Mouse (Mus musculus) kidney, postnatal 14 days (tissue): ENCODE results near the gene Crocc2.

Experiments
- DNase-seq: peaks from one replicate; pipeline ENCODE4 v3.0.0; 2022; ENCODE audit warnings: mixed read lengths

The Crocc2 gene

DNA sequence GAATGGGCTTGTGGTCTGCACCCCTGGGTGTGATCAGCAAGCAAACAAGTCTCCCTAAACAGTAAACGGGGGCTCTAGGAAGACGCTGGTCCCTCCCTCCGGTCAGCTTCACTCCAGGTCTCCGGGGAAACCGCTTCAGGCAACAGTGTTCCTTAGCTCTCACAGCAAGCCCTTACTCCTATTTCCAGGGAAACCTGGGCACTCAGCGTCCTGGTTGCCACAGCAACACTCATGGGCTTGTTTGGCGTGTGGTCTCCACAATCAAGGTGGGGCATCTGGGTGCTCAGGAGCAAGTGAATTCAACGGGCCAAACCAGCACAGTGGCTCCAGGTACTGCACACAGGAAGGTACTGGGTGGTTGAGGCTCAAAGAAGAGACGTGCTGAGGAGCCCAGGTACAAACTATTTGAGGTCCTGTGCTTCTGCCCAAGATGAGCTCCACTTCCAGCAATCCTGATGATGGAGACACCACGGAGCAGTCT is at the start of gene Crocc2:
Gene Crocc2, plus strand, starts transcription at position 431 of the 481 bp plus-strand sequence.
- DNase-seq: no peak

DNA sequence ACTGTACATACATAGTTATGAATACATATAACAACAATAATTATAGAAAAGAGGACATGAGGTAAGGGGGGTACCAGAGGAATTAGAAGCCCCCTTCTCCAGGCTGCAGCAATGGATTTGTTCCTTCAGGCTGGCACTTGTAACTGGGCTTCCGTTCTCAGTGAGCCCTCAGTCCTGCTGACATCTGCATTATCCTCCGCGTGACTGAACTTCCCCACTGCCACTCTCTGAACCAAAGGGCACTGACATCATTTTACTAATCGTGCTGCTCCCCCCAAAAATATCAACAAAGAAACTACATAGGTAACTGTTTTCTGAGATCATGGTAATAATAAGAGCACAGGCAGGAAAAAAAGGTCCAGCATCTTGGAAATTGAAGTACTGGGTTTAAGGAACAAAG is 49.7 kb upstream of the Crocc2 start:
- DNase-seq: no peak

DNA sequence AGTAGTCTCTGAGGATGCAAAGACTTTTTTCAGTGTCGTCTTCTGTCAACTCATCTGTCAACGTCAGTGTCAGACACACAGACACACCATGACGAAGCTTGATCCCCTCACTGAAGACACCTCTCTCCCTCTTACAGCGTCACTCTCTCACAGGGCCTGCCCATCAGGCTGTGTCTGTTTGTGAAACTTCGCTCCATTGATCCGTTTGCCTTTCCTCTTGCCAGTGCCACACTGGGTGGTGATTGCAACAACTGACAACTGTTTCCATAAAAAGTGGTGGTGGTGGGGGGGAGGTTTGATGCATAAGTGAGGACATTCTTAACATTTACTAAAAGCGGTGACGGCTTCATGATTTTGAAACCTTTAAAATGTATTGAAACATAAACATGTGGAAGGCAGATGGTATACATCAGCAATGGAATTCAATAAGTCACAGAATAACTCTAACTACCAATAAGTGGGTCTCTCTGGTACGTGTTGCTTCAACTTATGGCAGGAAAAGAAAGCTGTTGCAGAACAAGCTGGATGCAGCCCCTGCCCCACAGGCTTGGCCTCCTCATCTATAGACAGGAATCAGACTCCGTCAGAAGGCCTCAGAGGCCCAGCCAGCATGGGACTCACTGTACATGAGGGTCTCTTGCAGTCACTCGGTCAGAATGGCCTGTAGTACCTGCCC is 45.2 kb upstream of the Crocc2 start:
- DNase-seq: no peak

DNA sequence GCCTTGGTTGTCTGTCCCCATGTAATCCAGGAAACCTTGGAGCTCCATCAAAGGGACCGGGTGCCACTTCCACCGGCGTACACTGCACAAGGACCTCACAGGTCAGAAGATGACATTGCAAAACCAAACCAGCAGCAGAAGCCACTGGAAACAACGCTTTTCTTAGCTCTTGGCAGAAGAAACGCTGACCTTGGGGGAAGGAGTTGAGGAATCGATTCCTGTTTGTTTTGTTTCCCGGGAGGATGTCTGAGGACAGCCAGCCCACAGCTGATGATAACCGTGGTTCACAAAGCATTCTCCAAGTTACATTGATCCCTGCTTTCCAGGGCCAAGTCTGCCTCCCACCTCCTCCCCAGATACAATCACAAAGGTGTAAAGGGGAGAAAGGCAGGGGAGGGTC is 44.5 kb upstream of the Crocc2 start:
- no peak for DNase-seq

DNA sequence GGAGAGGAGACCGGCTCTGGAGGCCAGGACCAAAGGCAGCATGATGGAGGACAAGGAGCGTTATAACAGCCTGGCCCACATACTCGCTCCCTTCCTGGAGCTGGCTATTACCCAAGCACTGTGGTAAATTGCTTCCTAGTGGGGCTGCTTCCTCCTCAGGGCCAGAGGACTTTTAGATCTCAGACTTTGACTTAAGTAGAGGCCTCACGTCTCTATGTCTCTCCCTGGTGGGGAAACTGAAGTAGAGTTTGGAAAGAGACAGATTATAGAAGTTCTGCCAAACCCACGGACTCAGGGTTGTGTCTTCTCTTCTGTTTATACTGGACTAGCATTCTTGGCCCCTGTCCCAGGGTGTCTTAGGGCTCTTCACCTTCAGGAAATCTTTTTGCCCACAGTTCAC is 43.3 kb upstream of the Crocc2 start:
- DNase-seq: peak; percentile 17

DNA sequence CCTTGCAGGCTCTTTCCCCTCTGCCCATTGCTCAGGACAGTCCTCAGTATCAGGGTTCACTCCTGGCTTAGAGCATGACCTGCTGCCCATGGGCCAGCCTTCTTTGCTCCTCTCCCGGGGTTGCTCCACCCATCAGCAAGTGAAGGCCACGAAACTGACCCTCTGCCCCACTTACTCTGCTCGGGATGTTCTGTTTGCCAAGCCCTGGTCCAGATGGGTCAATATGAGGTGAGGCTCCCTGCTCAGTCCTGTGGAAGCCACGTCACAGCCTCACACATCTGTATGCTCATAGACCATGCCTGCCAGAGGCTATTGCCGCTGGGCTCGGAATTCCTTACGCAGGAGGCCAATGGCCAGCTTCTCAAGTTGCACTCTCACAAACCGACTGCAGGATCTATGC is 40.3 kb upstream of the Crocc2 start:
- no peak for DNase-seq

DNA sequence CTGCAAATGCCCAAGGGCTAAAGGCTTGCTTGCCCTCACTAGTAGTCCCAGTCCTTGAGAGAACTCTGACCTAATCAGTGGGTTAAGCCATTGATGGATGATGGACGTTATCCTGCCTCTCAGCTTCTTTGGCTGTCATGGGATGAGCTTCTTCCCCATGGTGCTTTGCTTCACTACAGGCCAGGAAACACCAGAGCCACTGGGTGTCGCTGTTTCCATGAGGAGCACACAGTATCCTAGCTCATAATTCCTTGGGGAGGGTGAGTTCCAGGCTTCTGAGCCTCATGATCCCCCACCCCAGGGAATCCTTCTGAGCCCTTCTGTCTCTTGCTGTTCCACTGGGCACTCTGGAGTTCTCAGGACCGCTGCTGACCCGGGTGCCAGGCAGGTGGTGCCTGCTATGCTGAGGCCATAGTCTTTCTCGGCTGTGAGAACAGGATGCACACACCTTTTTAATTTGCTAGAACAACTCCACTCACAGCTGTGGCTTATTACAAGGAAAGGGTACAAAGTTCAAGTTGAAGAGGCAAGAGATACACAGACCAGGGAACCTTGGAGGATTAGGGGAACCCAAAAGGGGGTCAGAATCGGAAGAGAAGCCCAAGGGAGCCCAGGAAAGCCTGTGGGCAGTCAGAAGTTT is 39.7 kb upstream of the Crocc2 start:
- DNase-seq: peak; percentile 63

DNA sequence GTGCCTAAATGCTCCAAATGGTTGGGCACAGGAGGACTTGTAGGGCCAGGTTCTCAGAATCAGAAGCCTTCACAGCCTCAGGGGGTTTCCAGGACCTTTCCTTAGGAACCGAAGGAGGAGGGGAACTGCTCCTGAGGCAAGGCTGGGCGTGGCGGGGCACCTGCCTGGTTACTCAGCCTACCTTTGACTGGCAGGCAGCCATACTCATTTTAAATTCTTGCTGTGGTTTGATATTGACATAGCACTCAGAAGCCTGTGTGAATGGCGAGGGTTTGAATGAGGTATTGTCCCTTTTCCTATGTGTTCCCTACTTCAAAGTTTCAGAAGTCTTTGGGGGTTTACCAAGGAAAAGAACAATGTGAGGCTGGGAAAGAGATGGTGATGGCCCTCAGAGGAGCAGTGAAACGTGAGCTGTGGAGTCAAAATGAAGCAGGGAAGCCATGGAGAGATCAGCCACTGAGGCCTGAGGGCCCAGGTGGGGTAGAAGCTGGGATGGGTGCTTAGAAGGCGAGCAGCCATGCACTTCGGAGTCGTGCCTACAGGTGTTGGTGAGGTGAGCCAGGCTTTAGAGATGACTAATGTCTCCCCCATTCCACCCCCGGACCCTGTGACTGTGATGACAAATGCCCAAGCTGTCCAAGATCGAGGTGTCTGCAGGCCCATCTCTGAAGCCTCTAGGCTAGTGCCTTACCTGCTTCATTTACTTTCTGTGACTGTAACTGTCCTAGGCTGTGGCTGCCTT is 38.1 kb upstream of the Crocc2 start:
- peak; percentile 30 for DNase-seq

DNA sequence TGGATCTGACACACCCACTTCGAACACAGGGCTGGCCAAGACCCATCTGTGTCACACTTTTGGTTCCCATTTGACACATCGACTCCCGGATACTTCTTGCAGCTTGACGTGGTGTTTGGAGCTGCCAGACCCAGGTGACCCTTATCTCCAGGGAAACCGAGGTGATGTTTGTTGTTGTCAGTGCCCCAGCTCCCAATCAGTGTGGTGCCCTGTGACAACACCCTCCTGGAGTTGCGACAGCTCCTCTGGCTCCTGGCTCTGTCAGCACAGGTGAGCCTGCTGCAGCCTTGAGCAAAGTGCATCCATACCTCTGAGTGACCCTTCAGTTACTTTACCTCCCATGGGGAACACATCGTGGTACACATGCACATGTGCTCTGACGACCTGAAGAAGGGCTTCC is 35.8 kb upstream of the Crocc2 start:
- no peak for DNase-seq

DNA sequence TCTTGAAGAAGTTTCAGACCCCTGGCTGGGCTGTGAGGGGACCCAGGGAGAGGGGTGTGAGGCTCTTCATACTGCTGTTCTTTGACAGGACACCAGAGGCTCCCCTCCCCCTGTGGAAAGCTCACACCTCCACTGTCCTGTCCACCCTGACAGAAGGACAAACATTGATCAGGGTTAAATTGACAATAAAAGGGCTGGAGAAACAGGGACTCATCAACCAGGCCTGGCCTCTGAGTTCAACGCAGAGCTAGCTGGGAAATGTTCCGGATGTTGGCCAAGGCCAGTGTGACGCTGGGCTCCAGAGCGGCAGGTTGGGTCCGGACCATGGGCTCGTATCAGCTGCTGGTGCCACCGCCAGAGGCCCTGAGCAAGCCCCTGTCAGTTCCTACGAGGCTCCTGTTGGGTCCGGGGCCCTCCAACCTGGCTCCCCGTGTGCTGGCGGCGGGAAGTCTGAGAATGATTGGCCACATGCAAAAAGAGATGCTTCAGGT is 33.4 kb upstream of the Crocc2 start, which contains the start of gene Agxt:
Gene Agxt, plus strand, starts transcription at position 205 of the 491 bp plus-strand sequence.
- DNase-seq: no peak

DNA sequence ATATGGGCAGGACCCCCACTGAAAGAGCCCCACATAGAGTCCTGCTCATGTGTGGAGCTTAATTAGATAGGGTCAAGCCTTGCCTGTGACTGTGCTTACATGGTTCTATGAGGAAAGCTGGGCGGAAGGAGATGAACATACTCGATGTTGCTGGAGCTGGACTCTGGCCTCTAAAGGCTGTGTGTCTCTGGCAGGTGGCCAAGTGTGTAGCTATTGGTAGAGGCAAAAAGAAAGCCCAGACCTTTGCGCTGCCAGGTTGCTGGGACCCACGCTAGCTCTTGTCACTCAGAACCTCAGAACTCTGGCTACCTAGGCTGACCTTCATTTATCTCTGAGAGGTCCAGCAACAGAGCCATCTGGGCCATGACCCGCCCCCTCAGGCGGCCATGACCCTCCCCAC is 30.0 kb upstream of the Crocc2 start:
- DNase-seq: peak; percentile 82

DNA sequence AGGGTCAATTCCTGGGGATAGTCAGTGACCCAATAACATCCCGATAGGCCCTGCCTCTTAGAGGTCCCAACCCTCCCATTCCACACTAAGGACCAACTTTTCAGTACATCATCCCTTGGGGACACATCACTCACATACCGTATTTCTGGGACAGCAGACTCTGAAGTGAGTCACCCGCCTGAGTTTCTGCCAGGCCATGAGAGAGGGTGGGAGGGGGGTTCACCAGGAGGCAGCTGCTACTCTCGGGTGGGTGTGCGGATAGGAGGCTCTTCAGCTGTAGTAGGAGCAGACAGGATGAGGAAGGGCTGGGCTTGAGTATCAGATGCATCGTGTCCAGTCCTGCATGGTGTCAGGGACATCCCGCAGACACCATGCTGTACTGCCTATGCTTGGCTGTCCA is 28.8 kb upstream of the Crocc2 start:
- DNase-seq: no peak

DNA sequence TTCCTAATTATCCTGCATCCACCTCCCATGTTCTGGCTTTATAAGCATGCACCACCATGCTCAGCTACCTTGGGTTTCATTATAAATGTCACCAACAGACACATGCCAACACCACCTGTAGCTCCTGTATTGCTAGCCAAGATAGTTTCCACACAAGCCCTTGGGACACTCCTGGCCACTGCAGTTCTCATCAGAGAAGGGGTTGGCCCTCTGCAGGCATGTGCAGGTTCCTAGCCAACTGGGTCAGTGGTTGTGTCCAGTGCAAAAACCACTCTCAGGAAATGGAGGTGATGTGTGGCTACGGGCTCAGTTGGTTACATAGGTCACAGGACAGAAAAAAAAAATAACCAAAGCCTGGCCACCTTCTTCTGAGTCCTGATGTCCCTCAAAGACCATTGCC is 25.7 kb upstream of the Crocc2 start:
- DNase-seq: no peak

DNA sequence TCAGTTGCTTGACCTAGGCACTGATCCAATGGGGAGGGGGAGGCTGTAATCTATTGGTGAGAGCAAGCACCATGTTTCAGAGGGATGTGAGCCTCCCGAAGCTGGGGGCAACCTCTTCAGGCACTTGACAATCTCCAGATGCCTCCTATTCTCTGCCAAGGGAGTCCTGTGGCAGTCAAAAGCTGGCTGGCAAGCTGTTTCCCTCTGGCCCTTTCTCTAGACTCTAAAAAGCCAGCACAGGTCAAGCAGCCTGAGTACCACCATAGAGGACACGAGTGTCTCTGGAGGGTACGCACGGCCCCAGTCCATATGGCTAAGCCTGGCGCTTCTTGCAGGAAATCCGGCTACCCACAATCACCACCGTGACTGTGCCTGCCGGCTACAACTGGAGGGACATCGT is 24.3 kb upstream of the Crocc2 start:
- no peak for DNase-seq

DNA sequence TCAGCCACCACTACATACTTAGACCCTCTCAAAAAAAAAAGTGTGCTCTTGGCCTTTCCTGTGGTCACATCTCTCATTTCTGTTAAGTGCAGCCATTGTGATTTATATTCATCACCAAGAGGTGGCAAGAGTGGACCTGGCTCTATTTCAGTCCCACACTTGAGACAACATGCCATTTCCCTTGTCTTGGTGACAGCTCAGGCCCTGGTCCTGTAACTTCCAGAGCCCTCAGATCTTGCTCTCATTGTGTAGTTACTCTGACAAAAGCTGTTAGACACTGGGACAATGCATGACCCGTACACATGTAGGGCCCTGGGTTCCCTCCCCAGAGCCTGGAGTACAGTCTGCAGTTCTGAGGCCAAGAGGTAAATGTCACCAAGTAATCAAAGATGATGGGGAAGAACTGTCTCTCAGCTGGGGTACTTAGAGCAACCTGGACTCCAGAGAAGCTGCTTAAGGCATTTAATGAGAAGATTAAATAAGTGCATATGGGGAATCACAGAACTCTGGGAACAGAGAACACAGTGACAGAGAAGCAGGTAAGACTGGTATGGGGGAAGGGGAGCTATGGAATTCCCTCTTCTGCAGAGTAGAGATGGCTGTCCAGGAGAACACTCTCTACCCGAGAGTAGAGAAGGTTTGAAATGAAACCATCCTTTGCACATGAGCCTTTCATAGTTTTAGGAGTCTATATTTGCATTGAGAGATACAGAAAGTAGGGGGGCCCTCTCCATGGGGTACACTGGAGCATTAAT is 17.4 kb upstream of the Crocc2 start:
- no peak for DNase-seq

DNA sequence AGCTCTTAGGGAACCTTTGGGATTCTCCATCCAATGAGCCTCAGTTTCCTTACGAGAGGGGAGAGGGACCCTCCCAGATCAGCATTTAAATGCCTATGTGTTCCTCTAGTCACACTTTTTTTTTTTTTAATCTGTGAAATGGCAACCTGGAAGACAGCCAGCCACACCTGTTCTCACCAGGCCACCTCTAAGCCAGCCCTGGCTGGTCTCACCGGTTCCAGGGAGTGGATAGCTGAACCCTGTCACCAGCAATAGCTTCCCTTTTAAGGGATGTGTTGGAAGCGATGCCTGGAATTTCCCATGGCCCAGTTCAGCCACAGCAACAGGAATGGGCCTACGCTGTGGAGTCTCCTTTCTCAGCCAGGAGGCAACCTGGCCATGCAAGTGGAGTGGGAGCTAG is 11.0 kb upstream of the Crocc2 start:
- DNase-seq: peak; percentile 59

DNA sequence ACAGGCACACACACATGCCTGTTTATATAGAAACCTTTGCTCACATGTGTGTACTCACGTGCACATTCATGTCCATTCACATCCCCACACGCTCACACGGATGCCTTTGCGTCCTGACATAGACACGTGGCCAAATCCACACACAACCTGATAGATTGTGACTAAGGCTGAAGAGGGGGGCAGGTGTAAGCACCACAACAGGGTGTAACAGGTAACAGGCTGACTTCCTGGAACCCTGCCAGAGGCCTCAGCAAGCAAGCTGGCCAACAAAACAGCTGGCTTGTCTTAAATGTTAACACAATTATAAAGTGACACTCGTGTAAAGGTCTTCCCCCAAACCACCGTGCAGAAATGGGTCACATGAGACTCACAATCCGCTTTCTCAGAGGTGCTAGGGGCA is 9.6 kb upstream of the Crocc2 start:
- peak; percentile 17 for DNase-seq

DNA sequence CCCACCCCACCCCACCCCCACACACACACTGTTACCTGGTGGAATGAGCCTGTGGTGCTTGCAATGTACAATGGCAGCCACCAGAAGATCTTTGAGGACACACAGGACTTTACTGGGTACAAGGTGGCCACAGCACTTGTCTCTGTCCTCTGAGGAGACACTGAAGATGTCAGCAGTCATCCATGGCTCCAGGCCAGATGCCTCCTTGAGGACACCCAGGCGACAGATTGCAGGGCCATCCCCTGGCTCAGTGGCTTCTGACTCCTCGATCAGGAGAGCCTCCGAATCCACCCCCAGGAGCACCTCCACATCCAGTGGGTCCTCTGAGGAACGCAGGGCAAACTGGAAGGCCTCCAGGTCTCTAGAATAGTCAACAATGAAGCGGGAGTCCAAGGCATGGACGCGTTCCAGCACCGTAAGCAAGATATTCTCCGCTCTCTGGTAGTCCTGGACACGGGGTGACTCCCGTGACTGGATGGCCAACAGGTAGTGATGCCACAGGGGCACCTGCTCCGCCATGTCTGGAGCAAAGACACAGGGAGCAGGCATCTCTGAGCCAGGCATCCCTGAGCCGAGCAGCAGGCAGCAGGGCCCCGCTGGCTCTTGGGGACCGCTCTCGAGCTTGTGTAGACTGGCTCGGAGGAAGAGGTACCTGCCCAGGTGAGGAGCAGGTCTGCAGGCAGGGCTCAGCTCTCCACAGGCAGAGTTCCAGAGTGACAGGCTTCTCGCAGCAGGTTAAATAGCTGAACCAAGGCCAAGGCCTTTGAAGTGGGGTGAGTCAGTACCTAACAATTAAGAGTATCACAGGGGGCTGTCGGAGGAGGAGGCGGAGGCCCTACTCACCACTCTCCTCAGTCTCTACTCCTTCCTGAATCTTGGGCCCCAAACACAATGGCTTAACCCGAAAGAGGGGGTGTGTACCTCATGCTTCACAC is 8.7 kb upstream of the Crocc2 start:
- DNase-seq: peak; percentile 11

DNA sequence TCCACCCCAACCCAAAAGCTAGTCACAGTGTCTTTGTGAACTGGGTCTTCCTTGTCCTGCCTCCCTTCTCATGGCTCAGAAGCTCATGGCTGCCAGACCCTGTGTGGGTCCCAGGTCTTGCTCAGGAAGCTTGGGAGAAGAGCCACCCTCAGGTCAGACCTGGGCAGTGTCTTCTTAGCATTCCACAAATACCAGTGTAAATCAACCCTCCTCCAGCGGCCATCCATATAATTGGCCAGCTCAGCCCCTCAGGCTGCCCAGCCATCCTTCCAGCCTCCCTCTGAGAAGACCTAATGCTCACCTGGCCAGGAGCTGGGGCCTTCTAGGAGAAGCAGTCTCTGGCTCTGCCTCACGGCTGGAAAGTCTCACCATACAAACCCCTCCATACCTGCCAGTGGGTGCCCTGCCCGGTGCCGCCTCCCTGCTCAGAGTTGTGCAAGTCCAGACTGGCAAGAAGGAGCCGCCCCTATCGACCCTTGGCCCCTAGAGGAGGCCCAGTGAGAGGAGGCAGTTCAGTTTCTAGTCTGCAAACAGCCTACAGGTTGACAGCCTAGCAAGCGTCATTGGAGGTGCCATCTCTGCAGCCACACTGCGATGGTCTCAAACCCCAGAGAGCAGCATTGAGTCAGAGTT is 7.9 kb upstream of the Crocc2 start, which contains the start of gene 2310007B03Rik:
Gene 2310007B03Rik, minus strand, starts transcription at position 448 of the 633 bp plus-strand sequence.
- peak; percentile 75 for DNase-seq

DNA sequence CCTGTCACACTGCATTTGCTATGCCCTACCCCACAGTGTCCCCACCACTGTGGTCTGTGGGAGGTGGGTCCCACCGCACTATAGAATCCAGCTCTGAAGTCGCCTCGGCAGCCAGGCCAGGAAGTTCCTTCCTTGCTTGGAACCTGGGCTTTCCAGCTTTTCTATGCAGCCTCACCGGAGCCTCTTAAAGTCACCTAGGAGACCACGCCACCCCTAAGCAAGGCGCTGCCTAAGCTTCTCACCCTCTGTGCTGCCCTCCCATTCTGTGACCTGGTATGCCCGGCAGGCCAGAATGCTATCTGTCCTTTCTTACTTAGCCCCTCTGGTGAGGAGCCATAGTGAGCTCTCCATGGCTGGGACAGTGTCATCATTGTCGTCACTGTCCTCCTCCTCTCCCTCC is 7.2 kb upstream of the Crocc2 start:
- DNase-seq: no peak

DNA sequence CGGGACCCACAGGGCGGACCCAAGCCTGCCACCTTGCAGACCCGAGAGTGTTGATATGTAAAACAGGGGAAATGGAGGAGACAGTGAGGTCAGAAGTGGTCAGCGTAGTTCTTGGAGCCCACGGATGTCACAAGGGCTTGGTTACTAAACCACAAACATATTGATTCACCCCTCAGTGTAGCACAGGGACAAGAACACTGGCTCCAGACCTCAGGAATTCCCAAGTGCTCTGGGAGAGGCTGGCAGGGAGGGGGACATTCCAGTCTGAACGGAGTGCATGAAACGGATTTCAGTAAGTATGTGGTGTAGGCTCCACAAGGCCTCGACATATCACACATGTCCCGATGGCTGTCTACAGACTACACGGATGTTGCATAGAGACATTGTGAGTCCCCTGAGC is 6.6 kb upstream of the Crocc2 start:
- no peak for DNase-seq
